Mouse (Mus musculus): Measurements from ENCODE around the gene Gm13128. TPM values are rescaled to one million over a fixed set of nuclear protein-coding genes. Genes with fewer than 3 reads are reported as not detected.
"Not testable (repeated sequence)": the region's sequence is repeated elsewhere in the genome, so short reads cannot be mapped to it uniquely, and the experiment has no call there.

Gm13128 gene
- polyA plus RNA-seq (2016; fragmentation: Nextera tagmentation; extraction: Ambion mirVana), result not detected in 2 replicates

DNA sequence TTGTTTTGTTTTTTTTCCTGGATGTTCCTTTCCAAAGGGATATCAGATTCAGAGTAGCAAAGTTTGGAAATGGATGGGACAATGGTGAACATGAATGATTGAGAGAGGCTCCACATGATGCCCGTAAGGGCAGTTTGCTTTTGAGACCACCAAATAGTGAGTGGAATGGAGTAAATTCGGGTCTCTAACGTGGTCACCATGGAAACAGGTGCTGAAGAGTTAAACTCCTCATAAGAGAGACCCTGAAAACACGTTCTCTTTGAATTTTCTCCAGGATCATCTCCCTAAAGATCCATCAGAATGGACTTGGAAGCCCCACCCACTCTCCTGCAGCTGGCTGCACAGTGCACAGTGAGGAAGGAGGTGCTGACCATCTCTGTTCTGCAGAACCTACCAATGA is at the start of gene Gm13128:
TSS of gene Gm13128 (plus strand) at position 301 of the 400 bp plus-strand sequence.
- DNase-seq (ENCODE audit: low spot score); H3K9me3 ChIP-seq; H3K27ac ChIP-seq (replicated peaks); H3K4me3 ChIP-seq; H3K27me3 ChIP-seq (replicated peaks; ENCODE audit: low read depth, poor library complexity, severe bottlenecking); H3K36me3 ChIP-seq (replicated peaks); H3K4me1 ChIP-seq: not testable (repeated sequence)
- WGBS, result 73% methylated on average over 4 of the region's 4 CpGs

DNA sequence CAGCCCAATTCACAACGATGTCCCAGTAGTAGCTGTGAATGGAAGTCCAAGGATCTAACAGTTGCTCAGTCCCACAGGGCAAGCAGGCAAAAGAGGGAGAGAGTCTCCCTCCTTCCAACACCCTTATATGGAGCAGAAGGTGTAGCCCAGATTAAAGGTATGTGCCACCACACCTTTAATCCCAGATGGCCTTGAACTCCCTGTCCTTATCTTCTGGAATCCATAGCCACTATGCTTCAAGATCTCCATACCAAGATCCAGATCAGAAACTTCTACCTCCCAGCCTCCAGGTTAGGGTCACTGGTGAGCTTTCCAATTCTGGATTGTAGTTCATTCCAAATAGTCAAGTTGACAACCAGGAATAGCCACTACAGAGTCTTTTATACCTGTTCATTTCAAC is 49.7 kb upstream of the Gm13128 start, which contains the start of gene Pramel5:
TSS of gene Pramel5 (minus strand) at position 101 of the 400 bp plus-strand sequence.
- H3K27me3 ChIP-seq (replicated peaks; ENCODE audit: low read depth, poor library complexity, severe bottlenecking); H3K27ac ChIP-seq (replicated peaks); H3K4me3 ChIP-seq; H3K4me1 ChIP-seq; H3K36me3 ChIP-seq (replicated peaks); DNase-seq (ENCODE audit: low spot score): not testable (repeated sequence)
- WGBS, result 72% methylated on average over 1 of the region's 1 CpGs
- peaks cover 24% of the 10 kb centered on the region for H3K9me3 ChIP-seq

DNA sequence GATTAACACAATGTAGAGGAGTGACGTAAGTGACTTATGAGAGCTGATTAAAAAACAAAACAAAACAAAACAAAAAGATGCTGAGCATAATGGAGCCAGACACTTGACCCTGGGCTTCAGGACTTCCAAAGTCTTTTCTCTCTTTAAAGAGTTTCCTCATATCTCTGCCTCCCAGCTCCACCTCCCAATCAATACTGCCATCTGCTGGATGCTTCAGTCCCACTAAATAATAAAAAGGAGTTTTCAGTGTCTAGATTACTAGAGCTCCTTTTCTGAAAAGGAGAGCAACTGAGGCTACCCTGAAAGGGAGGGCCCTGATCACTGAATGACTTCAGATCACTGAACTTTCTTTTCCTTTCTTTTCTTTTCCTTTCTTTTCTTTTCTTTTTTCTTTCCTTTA is 30.6 kb upstream of the Gm13128 start:
- H3K4me1 ChIP-seq; H3K27ac ChIP-seq (replicated peaks); H3K4me3 ChIP-seq; H3K36me3 ChIP-seq (replicated peaks); H3K27me3 ChIP-seq (replicated peaks; ENCODE audit: low read depth, poor library complexity, severe bottlenecking); H3K9me3 ChIP-seq; DNase-seq (ENCODE audit: low spot score): not testable (repeated sequence)
- 68% methylated on average over 1 of the region's 1 CpGs for WGBS

DNA sequence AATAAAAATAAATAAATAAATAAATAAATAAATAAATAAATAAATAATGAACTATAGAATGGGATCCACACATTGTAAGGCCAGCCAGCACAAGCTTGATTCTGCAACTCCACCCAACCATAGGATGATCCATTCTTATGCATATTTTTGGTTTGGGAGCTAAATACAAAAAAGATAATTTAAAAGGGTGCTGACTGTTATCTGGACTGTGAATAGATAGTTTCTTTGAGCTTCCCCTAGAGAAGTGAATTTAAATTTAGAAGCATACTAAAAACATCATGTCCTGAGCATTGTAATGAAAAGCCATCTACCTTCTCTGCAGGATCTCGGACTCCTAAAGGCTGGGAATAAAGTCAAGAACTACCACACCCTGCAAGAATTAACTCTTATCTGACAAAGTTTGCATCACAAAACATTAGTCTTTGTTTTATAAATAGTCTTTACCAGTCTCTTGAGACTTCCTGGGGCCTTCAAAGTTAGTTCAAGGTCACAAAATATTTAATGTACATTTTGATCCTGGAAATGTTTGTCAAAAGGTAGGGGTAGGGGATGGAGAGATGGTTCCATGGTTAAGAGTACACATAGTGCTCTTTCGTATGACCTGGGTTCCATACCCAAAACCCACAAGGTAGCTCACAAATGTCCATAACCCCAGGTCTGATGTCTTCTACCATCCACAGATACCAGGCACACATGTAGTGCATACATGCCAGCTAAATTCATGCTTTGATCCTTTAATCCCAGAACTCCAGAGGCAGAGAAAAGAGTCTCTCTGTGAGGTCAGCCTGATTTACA is 17.2 kb upstream of the Gm13128 start:
- WGBS, result 83% methylated on average over 2 of the region's 2 CpGs
- not testable (repeated sequence) for H3K4me3 ChIP-seq; DNase-seq (ENCODE audit: low spot score)

DNA sequence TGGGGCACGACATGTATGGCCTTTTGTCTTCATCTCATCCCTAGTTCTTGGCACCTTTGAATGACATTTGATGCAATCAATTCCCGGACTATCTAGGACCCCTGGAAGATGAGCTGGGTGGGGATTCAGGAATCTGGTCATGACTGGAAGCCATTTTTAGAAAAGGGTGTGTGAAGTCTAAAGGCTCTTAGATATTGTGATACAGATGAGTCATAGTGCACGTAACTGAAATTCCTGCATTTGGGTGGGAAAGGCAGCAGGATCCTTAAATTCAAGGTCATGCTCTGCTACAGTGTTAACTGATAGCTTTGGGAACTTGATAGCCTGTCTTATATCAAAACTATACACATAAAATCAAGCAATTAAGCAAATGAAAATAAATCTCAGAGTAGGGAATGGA is 5.8 kb downstream of the Gm13128 start:
- H3K27me3 ChIP-seq (replicated peaks; ENCODE audit: low read depth, poor library complexity, severe bottlenecking); H3K4me1 ChIP-seq; H3K4me3 ChIP-seq; H3K9me3 ChIP-seq; DNase-seq (ENCODE audit: low spot score); H3K36me3 ChIP-seq (replicated peaks); H3K27ac ChIP-seq (replicated peaks): not testable (repeated sequence)
- 80% methylated on average over 3 of the region's 3 CpGs for WGBS

More for the DNA sequence above, 17.2 kb upstream of the Gm13128 start:
- not testable (repeated sequence) for H3K36me3 ChIP-seq (replicated peaks); H3K4me1 ChIP-seq; H3K9me3 ChIP-seq; H3K27ac ChIP-seq (replicated peaks); H3K27me3 ChIP-seq (replicated peaks; ENCODE audit: low read depth, poor library complexity, severe bottlenecking)

DNA sequence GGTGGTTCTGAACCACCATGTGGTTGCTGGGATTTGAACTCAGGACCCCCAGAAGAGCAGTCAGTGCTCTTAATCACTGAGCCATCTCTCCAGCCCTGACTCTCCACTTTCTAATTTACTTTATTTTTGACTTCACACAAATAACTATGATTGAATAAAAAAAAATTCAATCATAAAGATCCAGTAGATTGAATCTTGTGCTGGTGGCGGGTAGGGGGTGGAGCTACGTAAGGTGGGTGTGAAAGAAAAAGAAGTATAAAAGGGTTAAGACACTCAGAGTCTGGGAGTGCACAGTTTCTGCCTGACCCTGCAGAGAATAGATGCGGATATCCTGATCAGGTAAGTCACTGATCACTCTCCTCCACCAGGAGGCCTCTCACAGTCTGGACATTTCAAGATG is 27.6 kb downstream of the Gm13128 start, which contains the start of gene Gm13119:
TSS of gene Gm13119 (plus strand) at position 301 of the 400 bp plus-strand sequence.
- WGBS, result 90% methylated on average over 3 of the region's 3 CpGs
- not testable (repeated sequence) for DNase-seq (ENCODE audit: low spot score); H3K9me3 ChIP-seq; H3K36me3 ChIP-seq (replicated peaks); H3K4me1 ChIP-seq; H3K27me3 ChIP-seq (replicated peaks; ENCODE audit: low read depth, poor library complexity, severe bottlenecking); H3K27ac ChIP-seq (replicated peaks); H3K4me3 ChIP-seq

DNA sequence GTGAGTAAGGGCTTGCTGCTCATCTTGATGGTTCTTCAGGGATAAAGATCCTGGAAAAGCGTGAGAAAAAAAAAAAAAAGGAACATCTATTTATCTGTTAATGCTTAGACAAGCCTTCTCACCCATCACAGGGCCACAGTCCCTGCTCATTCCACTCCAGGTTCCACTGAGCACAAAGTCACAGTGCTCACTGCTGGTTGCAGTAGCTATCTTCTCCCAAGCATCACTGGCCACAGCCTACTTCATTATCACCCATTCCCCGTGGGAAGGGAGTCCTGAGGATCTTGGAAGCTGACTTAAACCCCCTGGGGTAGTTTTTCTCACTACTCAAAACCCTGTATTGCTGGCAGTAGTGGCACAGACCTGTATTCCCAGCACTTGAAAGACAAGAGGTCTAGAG is 47.9 kb downstream of the Gm13128 start, which contains the start of gene Pramef20:
TSS of gene Pramef20 (minus strand) at position 23 of the 400 bp plus-strand sequence.
- WGBS, result 58% methylated on average over 2 of the region's 2 CpGs
- Histone ChIP-seq H3K36me3 (replicated peaks) (no peaks in the 10 kb centered on the region), H3K27ac (replicated peaks) (no peak within 1 kb of the TSS), H3K4me3 (no peak within 1 kb of the TSS), H3K4me1 (no peaks in the 10 kb centered on the region), H3K27me3 (replicated peaks; ENCODE audit: low read depth, poor library complexity, severe bottlenecking) (no peaks in the 10 kb centered on the region), H3K9me3 (peaks cover 14% of the 10 kb centered on the region; the same call in 1 of the 2 replicates)
- no peak for DNase-seq (ENCODE audit: low spot score)

Other genes with a start within 250 kb of the Gm13128 start
- gene Gm13102, start 223.8 kb upstream of the Gm13128 start, polyA plus RNA-seq (2016; fragmentation: Nextera tagmentation; extraction: Ambion mirVana), result not detected in 2 replicates
- gene Oog3, start 167.6 kb upstream of the Gm13128 start, polyA plus RNA-seq (2016; fragmentation: Nextera tagmentation; extraction: Ambion mirVana), result not detected in 2 replicates
- not detected in 2 replicates for gene Oog2, start 139.5 kb upstream of the Gm13128 start, polyA plus RNA-seq (2016; fragmentation: Nextera tagmentation; extraction: Ambion mirVana)
- gene C87977, start 116.9 kb upstream of the Gm13128 start, polyA plus RNA-seq (2016; fragmentation: Nextera tagmentation; extraction: Ambion mirVana), result not detected in 2 replicates
- not detected in 2 replicates for gene Pramel5, start 49.8 kb upstream of the Gm13128 start, polyA plus RNA-seq (2016; fragmentation: Nextera tagmentation; extraction: Ambion mirVana)
- not detected in 2 replicates for gene Gm13119, start 27.7 kb downstream of the Gm13128 start, polyA plus RNA-seq (2016; fragmentation: Nextera tagmentation; extraction: Ambion mirVana)
- gene Pramef20, start 47.7 kb downstream of the Gm13128 start, polyA plus RNA-seq (2016; fragmentation: Nextera tagmentation; extraction: Ambion mirVana), result not detected in 2 replicates
- gene Pramef12, start 78.2 kb downstream of the Gm13128 start, polyA plus RNA-seq (2016; fragmentation: Nextera tagmentation; extraction: Ambion mirVana), result 0.30 TPM in 1 of 2 replicates, not detected in the other
- gene 1700012P22Rik, start 108.5 kb downstream of the Gm13128 start, polyA plus RNA-seq (2016; fragmentation: Nextera tagmentation; extraction: Ambion mirVana), result not detected in 2 replicates
- not detected in 2 replicates for gene Gm9944, start 123.1 kb downstream of the Gm13128 start, polyA plus RNA-seq (2016; fragmentation: Nextera tagmentation; extraction: Ambion mirVana)
- gene Aadacl3, start 133.5 kb downstream of the Gm13128 start, polyA plus RNA-seq (2016; fragmentation: Nextera tagmentation; extraction: Ambion mirVana), result not detected in 2 replicates
- gene 9430007A20Rik, start 189.6 kb downstream of the Gm13128 start, polyA plus RNA-seq (2016; fragmentation: Nextera tagmentation; extraction: Ambion mirVana), result not detected in 2 replicates
- not detected in 2 replicates for gene Gm13124, start 234.9 kb downstream of the Gm13128 start, polyA plus RNA-seq (2016; fragmentation: Nextera tagmentation; extraction: Ambion mirVana)